Mouse (Mus musculus) lung, postnatal 0 days (tissue): ENCODE data around the gene Cd70.
"Not testable (repeated sequence)": the region's sequence is repeated elsewhere in the genome, so short reads cannot be mapped to it uniquely, and the experiment has no call there.

ENCODE experiments used
- CTCF ChIP-seq: IDR thresholded peaks from 2 replicates; pipeline ENCODE4 v1.5.1; 2016; ENCODE audit warnings: antibody characterized with exemption, mild to moderate bottlenecking
- EP300 ChIP-seq: IDR thresholded peaks from 2 replicates; pipeline ENCODE4 v1.6.1; 2016; ENCODE audit warnings: antibody characterized with exemption, mild to moderate bottlenecking, control low read depth

- not testable (repeated sequence) for TF ChIP-seq CTCF, EP300
Measured at GRCm38 (mm10) chr17:57134021-57134420, 15.6 kb downstream of the Cd70 start.
